Mouse (Mus musculus) CH12.LX (cell line): ENCODE measurements around the gene Dusp13.

Experiments used
- CTCF ChIP-seq, 2 experiments: IDR thresholded peaks in 1 of 2; conservative IDR thresholded peaks in 1 of 2; 2 replicates each; pipeline ENCODE4 v1.5.1; 2011 to 2012; ENCODE audit warnings: low read depth in 2 of 2, low read length in 2 of 2, improper control_type of control experiment in 1 of 2, inconsistent platforms in 1 of 2, mild to moderate bottlenecking in 1 of 2, moderate library complexity in 1 of 2
- ETS1 ChIP-seq: conservative IDR thresholded peaks from 2 replicates; pipeline ENCODE4 v1.6.1; 2012; ENCODE audit warnings: low read depth, mild to moderate bottlenecking, inconsistent platforms, low read length, improper control_type of control experiment, moderate library complexity

DNA sequence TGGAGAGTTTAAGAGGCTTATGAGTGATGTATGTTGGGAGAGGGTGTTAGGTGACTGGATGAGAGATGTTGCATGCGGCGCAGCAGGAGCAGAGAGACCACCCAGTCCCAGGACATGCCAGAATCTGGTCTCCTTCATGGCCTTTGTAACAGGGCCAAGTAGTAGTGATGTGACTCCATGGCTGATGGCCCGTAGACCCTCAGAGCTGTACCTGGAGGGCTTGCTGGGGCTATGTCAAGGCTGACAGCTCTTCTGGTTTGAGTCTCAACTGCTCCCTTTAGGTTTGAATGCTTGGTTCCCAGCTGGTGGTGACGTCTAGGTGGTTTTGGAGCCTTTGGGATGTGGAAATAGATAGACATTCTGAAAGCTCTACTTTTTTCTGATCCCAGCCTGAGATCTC is 21.0 kb downstream of the Dusp13 start:
- TF ChIP-seq CTCF (conservative IDR thresholded peaks at IDR 0.05 in 1 of 2, IDR thresholded peaks at IDR 0.05 in 1 of 2; ENCODE audit: low read depth in 2 of 2, low read length in 2 of 2) (no peak), ETS1 (no peak)
